Mouse (Mus musculus) liver, adult 2 months (tissue): ENCODE results near the gene Slc37a4. TPM values are rescaled to one million over a fixed set of nuclear protein-coding genes. Genes with fewer than 3 reads are reported as not detected.
"Not testable (repeated sequence)": the region's sequence is repeated elsewhere in the genome, so short reads cannot be mapped to it uniquely, and the experiment has no call there.

Experiments used
- DNase-seq: peaks from one replicate; pipeline ENCODE4 v3.0.0-alpha.2; 2011; ENCODE audit warnings: low read depth, low spot score; ENCODE audit errors: extremely low read depth
- H3K27ac ChIP-seq: fragments of 200-500 bp; replicated peaks from 2 replicates; pipeline ENCODE4 v1.5.1; 2012; ENCODE audit warnings: low read depth, mild to moderate bottlenecking, control low read depth, inconsistent platforms, low read length; ENCODE audit not compliant: insufficient read depth
- H3K27me3 ChIP-seq: fragments of 200-500 bp; 2 replicates; pipeline ENCODE4 v1.6.1; 2012; ENCODE audit warnings: mild to moderate bottlenecking, moderate library complexity, low read length, inconsistent platforms; ENCODE audit not compliant: control insufficient read depth, insufficient read depth
- H3K36me3 ChIP-seq: fragments of 200-500 bp; 2 replicates; pipeline ENCODE4 v1.6.1; 2012; ENCODE audit warnings: low read length, inconsistent platforms; ENCODE audit not compliant: control insufficient read depth, insufficient read depth
- H3K4me1 ChIP-seq: fragments of 200-500 bp; 2 replicates; pipeline ENCODE4 v1.6.1; 2011; ENCODE audit warnings: low read length; ENCODE audit not compliant: control insufficient read depth, insufficient read depth
- H3K4me3 ChIP-seq: fragments of 200-500 bp; 2 replicates; pipeline ENCODE4 v1.5.1; 2011; ENCODE audit warnings: low read depth, mild to moderate bottlenecking, control low read depth, low read length, moderate library complexity; ENCODE audit not compliant: insufficient read depth
- H3K79me2 ChIP-seq: fragments of 200-500 bp; 2 replicates; pipeline ENCODE4 v1.6.1; 2012; ENCODE audit warnings: inconsistent platforms, mild to moderate bottlenecking, low read length, moderate library complexity; ENCODE audit not compliant: control insufficient read depth, insufficient read depth
- H3K9ac ChIP-seq: fragments of 200-500 bp; 2 replicates; pipeline ENCODE4 v1.6.1; 2012; ENCODE audit warnings: low read depth, mild to moderate bottlenecking, control low read depth, inconsistent platforms, low read length
- CTCF ChIP-seq: fragments of 200-500 bp; IDR thresholded peaks from 2 replicates; pipeline ENCODE4 v1.5.1; 2011; ENCODE audit warnings: low read depth, low read length, control low read depth
- POLR2A ChIP-seq: fragments of 200-500 bp; IDR thresholded peaks from 2 replicates; pipeline ENCODE4 v1.6.1; 2011; ENCODE audit warnings: low read length, control low read depth; ENCODE audit not compliant: insufficient read depth; ENCODE audit errors: extremely low read depth
- whole genome bisulfite sequencing: fragments of 180-500 bp; shearing (Covaris S2); methylation state at CpG from one replicate; pipeline ENCODE4 v1.1.7; 2018; 5-methylcytosine and 5-hydroxymethylcytosine counted together
- polyA plus RNA-seq: library from polyadenylated mRNA; depleted of rRNA; stranded (reverse); fragments of >200 nt; gene quantifications from 2 replicates; pipeline ENCODE4 v1.2.3, GENCODE M21; 2012
- total RNA-seq: library from RNA; depleted of rRNA; stranded (reverse); fragments of >200 nt; gene quantifications from 2 replicates; pipeline ENCODE4 v1.2.3, GENCODE M21; 2014

The Slc37a4 gene
- total and polyA plus RNA-seq, 2 experiments: 185 to 307 TPM

- Histone ChIP-seq H3K4me3 (no peak overlapping the region), H3K9ac (no peak overlapping the region), H3K36me3 (peaks cover 3% of the 10 kb centered on the region; the same call in 1 of the 2 replicates), H3K79me2 (peaks cover 16% of the 10 kb centered on the region; the same call in 1 of the 2 replicates), H3K4me1 (peaks cover 20% of the 10 kb centered on the region), H3K27ac (peak overlapping the region; percentile 60), H3K27me3 (no peaks in the 10 kb centered on the region)
- TF ChIP-seq POLR2A (no peak), CTCF (no peak)
- DNase-seq: peak; percentile 76
- 45% methylated on average over 6 of the region's 6 CpGs for WGBS
These were observed 20.5 kb upstream of the Slc37a4 start for GRCm38 (mm10) chr9:44376141-44376540.

GRCm38 (mm10) chr9:44377335-44377734 lies 19.3 kb upstream of the Slc37a4 start:
- H3K36me3 ChIP-seq: peaks cover 12% of the 10 kb centered on the region; the same call in 1 of the 2 replicates
- H3K27ac ChIP-seq, DNase-seq, H3K4me3 ChIP-seq, H3K27me3 ChIP-seq, H3K9ac ChIP-seq: not testable (repeated sequence)
- peaks cover 28% of the 10 kb centered on the region for H3K4me1 ChIP-seq
- peaks cover 17% of the 10 kb centered on the region; the same call in 1 of the 2 replicates for H3K79me2 ChIP-seq
- 84% methylated on average over 2 of the region's 2 CpGs for WGBS

- 50% methylated on average over 5 of the region's 5 CpGs for WGBS
- peak overlapping the region; percentile 66; the same call in 1 of the 2 replicates for H3K9ac ChIP-seq
- H3K36me3 ChIP-seq: peaks cover 21% of the 10 kb centered on the region; the same call in 1 of the 2 replicates
- H3K27me3 ChIP-seq: no peaks in the 10 kb centered on the region
- peak overlapping the region; percentile 72; the same call in 1 of the 2 replicates for H3K27ac ChIP-seq
- no peak for DNase-seq
- peak overlapping the region; percentile 76; the same call in 1 of the 2 replicates for H3K4me3 ChIP-seq
- peaks cover 17% of the 10 kb centered on the region; the same call in 1 of the 2 replicates for H3K79me2 ChIP-seq
- TF ChIP-seq POLR2A (no peak), CTCF (no peak)
- H3K4me1 ChIP-seq: peaks cover 27% of the 10 kb centered on the region
These were observed 18.4 kb upstream of the Slc37a4 start for GRCm38 (mm10) chr9:44378153-44378730.

GRCm38 (mm10) chr9:44379054-44379834 lies 17.4 kb upstream of the Slc37a4 start, which contains the start of gene Hyou1:
Gene Hyou1, plus strand, starts transcription at chr9:44379490.
- Histone ChIP-seq H3K4me3 (peak within 1 kb of the TSS; percentile 76), H3K9ac (peak within 1 kb of the TSS; percentile 82), H3K36me3 (peaks cover 30% of the 10 kb centered on the region; the same call in 1 of the 2 replicates), H3K4me1 (peaks cover 21% of the 10 kb centered on the region), H3K79me2 (peaks cover 17% of the 10 kb centered on the region; the same call in 1 of the 2 replicates), H3K27me3 (no peaks in the 10 kb centered on the region), H3K27ac (peak within 1 kb of the TSS; percentile 72)
- peak; percentile 12; the same call in 1 of the 2 replicates for TF ChIP-seq CTCF
- TF ChIP-seq POLR2A: peak; percentile 77
- WGBS: under 1% methylated on average over 83 of the region's 83 CpGs
- peak; percentile 91 for DNase-seq

GRCm38 (mm10) chr9:44379862-44380261 lies 16.8 kb upstream of the Slc37a4 start:
- WGBS: 1% methylated on average over 15 of the region's 15 CpGs
- peak overlapping the region; percentile 82 for H3K9ac ChIP-seq
- TF ChIP-seq CTCF (no peak), POLR2A (no peak)

More at GRCm38 (mm10) chr9:44379862-44380261, 16.8 kb upstream of the Slc37a4 start:
- DNase-seq: no peak
- H3K27ac ChIP-seq: peak overlapping the region; percentile 60
- H3K4me1 ChIP-seq: peaks cover 20% of the 10 kb centered on the region
- peak overlapping the region; percentile 75 for H3K4me3 ChIP-seq
- H3K27me3 ChIP-seq: no peaks in the 10 kb centered on the region
- peaks cover 17% of the 10 kb centered on the region; the same call in 1 of the 2 replicates for H3K79me2 ChIP-seq
- H3K36me3 ChIP-seq: peaks cover 36% of the 10 kb centered on the region; the same call in 1 of the 2 replicates
